Mouse (Mus musculus) lung, adult 2 months (tissue): ENCODE data around the gene Ptpn3.

Source experiments
- CTCF ChIP-seq: fragments of 200-500 bp; IDR thresholded peaks from 2 replicates; pipeline ENCODE4 v1.5.1; 2011; ENCODE audit warnings: mild to moderate bottlenecking, low read length, control low read depth; ENCODE audit not compliant: insufficient read depth
- POLR2A ChIP-seq: fragments of 200-500 bp; IDR thresholded peaks from 2 replicates; pipeline ENCODE4 v1.6.1; 2011; ENCODE audit warnings: low read depth, mild to moderate bottlenecking, control low read depth, low read length, borderline replicate concordance; ENCODE audit errors: extremely low read depth

GRCm38 (mm10) chr4:57270991-57271390 is 30.6 kb downstream of the Ptpn3 start:
- TF ChIP-seq POLR2A (no peak), CTCF (peak; percentile 29; the same call in 1 of the 2 replicates)
